Mouse (Mus musculus) heart, postnatal 4 days (tissue): ENCODE measurements around the gene Ticam1. TPM values are rescaled to one million over a fixed set of nuclear protein-coding genes. Genes with fewer than 3 reads are reported as not detected.
A peak's percentile ranks its signal among the peaks of the same experiment; 100 is the strongest.

Experiments
- DNase-seq: peaks from one replicate; pipeline ENCODE4 v3.0.0; 2021
- total RNA-seq, 2 experiments: library from RNA; stranded (reverse); gene quantifications; 2 replicates each; pipeline ENCODE4 v1.2.3; 2021

Ticam1 gene
- total RNA-seq, 2 experiments from 2014 or later = 10.3 to 10.8 TPM

- DNase-seq = peak; percentile 99
Observed at GRCm38 (mm10) chr17:56290388-56291170, 14.0 kb upstream of the Ticam1 start.

GRCm38 (mm10) chr17:56289371-56290331, 13.1 kb upstream of the Ticam1 start:
- peak; percentile 78 for DNase-seq

DNA sequence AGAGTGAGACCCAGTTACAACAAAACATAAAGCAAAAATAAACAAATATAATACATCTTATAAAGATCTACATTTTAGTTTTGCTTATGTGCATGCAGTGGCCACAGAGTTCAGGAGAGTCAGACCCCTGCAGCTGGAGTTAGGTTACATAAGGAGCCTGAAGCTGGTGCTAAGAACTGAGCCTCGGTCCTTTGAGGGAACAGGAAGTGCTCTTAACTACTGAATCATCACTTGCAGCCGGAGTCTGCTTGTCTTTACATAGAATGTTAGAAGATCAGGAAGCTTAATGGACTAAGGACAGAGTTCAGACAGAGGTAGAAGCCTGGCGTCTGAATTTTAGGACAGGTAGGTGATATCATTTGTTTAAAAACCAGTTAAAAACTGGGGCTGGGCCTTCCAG, 12.3 kb upstream of the Ticam1 start:
- no peak for DNase-seq

- DNase-seq = peak; percentile 72
Observed at GRCm38 (mm10) chr17:56287830-56288229, 11.2 kb upstream of the Ticam1 start.

DNA sequence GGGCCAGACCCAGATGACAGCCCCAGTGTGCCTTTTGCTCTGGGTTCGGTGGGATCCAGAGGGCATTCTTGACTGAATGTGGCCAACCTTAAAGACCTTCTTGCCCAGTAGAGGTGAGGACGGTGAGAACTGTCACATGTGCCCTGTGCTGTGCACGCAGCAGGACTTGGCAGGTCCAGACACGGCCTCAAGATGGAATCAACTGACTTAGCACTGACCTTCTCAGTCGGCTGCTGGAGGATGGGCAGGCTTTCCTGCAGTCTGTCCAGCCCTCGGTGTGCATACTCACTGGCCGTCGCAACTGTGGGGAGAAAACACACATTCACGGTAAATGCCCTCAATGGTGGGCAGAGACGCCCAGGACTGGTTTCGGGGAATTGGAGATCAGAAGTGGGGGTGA, 9.4 kb upstream of the Ticam1 start:
- DNase-seq = no peak

DNA sequence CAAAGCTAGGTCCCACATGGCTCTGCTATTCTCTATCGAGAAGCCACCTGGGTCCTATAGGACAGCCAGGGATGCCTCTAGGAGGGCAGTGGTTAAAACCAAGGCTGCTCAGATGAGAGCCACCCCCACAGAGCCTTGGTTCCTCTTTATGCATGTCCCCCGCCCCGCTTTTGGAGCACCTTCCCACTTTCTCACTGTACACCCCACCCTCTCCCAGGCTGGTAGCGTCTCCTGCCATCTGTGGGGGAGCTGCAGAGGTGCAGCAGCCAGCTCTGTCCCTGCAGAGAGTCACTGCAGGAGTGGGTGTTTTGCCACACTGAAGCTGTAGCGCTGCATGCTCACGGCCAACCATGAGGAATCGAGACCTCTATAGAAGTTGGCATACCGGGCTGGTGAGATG, 6.7 kb upstream of the Ticam1 start:
- DNase-seq = no peak

GRCm38 (mm10) chr17:56282802-56283201, 6.2 kb upstream of the Ticam1 start:
- no peak for DNase-seq

- no peak for DNase-seq
Observed at GRCm38 (mm10) chr17:56281193-56281592, 4.6 kb upstream of the Ticam1 start.

DNA sequence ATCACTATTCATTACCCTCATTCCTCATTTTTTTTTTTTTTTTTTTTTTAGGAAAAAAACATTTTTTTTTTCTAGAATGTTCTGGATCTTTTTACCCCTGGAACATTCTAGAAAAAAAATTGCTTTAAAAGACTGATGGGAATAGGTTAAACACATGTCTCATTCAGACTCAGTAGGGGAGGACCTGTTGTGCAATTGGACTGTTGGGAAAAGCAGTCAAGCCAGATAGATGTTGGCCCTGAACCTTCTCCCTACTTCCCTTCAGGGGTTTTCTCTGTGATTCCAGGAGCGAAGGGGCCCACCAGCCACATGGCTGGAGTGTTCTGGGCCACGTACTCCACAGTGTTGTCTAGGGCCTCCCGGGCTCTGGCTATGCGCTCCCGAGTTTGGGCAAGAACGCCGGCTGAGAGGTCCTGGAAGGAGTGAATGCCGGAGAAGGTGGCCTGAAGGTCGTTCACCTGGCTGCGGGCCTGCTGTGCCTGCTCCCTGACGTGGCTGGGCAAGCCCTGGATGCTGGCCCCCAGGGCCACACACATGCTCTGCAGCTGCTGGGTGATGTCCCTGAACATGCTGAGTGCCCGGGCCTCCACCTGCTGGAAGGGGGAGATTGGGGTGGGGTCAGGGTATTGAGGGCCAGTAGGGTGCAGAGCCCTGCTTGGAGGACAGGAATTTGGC, 3.0 kb upstream of the Ticam1 start:
- DNase-seq = peak; percentile 58

DNA sequence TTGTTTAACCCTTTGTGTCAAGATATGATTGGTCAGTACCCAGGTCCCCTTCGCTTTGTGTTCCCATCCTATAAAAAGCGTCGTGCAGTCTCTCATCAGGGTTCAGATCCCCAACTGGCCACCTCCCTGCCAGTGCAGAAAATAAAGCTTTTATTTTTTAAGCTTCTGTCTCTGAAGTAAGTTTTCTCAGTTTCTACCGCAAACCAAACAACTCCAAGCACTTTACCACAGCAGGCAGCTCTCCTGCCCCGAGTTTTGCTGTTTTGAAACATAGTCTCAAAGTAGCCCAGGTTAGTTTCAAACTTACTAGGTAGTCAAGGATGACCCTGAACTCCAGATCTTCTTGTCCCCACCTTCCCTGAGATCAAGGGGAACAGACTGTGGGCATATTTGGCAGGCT, 1.8 kb upstream of the Ticam1 start:
- no peak for DNase-seq

DNA sequence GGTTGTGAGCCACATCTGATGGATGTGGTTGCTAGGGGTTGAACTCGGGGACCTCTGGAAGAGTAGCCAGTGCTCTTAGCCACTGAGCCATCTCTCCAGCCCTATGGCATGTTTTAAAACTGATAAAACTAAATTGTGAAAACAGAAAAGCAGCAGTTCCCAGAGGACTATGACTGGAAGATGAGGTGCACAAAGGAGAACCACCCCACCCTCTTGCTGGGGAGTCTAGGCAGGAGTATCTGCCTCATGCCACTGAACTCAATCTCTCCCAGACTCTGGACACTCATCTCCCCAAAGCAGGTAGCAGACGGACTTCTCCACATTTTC, 944 bp upstream of the Ticam1 start:
- no peak for DNase-seq

GRCm38 (mm10) chr17:56275842-56276480, 625 bp downstream of the Ticam1 start:
- peak; percentile 43 for DNase-seq

DNA sequence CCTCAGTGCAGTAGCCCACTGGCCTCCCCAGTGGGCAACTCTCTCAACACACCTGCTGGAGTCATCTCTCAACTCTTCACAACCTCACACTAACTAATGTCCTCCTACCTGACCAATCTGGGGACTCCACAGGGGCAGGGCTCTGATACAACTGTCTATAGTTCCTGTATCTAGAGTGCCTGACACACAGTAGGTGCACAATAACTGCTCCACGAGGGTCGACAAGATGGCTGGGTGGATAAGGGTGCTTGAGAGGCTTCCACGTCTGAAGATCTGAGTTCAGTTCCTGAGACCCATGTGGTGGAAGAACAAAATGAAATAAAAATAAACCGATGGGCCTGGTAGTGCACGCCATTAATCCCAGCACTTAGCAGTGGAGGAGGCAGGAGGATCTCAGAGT, 2.6 kb downstream of the Ticam1 start:
- no peak for DNase-seq

- no peak for DNase-seq
Observed at GRCm38 (mm10) chr17:56273482-56273881, 3.1 kb downstream of the Ticam1 start.

- DNase-seq = peak; percentile 8
Observed at GRCm38 (mm10) chr17:56272644-56273043, 3.9 kb downstream of the Ticam1 start.

DNA sequence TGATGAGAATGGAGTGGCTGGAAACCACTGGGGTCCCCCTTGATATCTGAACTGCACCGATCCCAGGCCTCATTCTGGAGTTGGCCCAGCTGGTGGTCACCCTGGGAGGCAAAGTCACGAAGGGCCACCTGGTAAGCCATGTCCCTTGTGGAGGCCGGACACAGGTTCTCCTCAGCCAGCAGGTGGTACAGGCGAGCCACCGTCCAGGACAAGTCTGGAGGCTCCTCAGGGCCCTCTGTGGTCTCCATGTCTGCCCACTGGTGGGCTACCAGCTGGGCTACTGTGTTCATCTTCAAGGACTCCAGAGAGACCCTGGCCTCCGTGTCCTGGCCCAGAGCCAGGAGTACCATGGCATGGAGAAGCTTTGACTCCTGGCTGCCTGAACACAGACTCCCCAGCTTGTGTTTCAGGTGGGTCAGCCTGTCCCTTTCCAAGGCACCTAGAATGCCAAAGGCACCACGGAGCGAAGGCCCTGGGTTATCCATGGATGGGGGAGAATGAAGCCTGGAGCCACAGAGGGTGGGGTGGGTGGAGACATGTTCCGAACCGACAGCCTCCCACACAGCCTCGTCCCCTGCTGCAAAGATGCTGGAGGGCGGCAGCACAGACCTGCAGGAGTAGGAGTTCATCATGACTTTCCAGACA, 4.9 kb downstream of the Ticam1 start:
- DNase-seq = peak; percentile 9

GRCm38 (mm10) chr17:56269741-56270140, 6.8 kb downstream of the Ticam1 start:
- peak; percentile 7 for DNase-seq

- DNase-seq = peak; percentile 68
Observed at GRCm38 (mm10) chr17:56269153-56269630, 7.4 kb downstream of the Ticam1 start.

- DNase-seq = peak; percentile 13
Observed at GRCm38 (mm10) chr17:56266271-56266670, 10.3 kb downstream of the Ticam1 start.

- DNase-seq = no peak
Observed at GRCm38 (mm10) chr17:56265869-56266268, 10.7 kb downstream of the Ticam1 start.

GRCm38 (mm10) chr17:56265011-56265410, 11.6 kb downstream of the Ticam1 start:
- DNase-seq = peak; percentile 5

GRCm38 (mm10) chr17:56264020-56264419, 12.6 kb downstream of the Ticam1 start:
- peak; percentile 87 for DNase-seq
